ENCODE assay signal across 8 mouse cellular contexts in genomic region chr13:118403544-118403943, GRCm38 (mm10). TPM values are rescaled to one million over a fixed set of nuclear protein-coding genes. Genes with fewer than 3 reads are reported as not detected.
DNase-seq lines count a peak whose midpoint lies in the region; ATAC-seq and TF ChIP-seq lines count a peak whose summit lies in the region.
"Had no signal": no experiment of that assay in that cellular context is flagged by ENCODE, and none has a peak within 500 bp of the region (broad histone marks: within the 10 kb centered on the region; RNA-seq: fewer than 3 reads in every experiment).

No protein-coding gene starts in this region.

- no peak overlapping the region for H3K4me2 ChIP-seq in liver, embryonic 14.5 days (ENCODE audit: low read depth)
- no peak overlapping the region for H3K4me2 ChIP-seq in liver, embryonic 11.5 days

- no peak for TF ChIP-seq EP300 in liver, embryonic 14.5 days (IDR thresholded peaks at IDR 0.05; ENCODE audit: low read depth)

- no peaks in the 10 kb centered on the region for H3K4me1 ChIP-seq in liver, embryonic 14.5 days (replicated peaks; ENCODE audit: control insufficient read depth in 2 of 2, insufficient read depth in 2 of 2, low read length in 1 of 2)
- H3K4me1 ChIP-seq in liver, embryonic 11.5 days (replicated peaks; ENCODE audit: control insufficient read depth, insufficient read depth, low read length) = no peaks in the 10 kb centered on the region

- no peaks in the 10 kb centered on the region for H3K36me3 ChIP-seq in liver, embryonic 14.5 days (replicated peaks; ENCODE audit: control insufficient read depth, insufficient read depth, low read depth)
- no peaks in the 10 kb centered on the region for H3K36me3 ChIP-seq in liver, embryonic 11.5 days (ENCODE audit: control insufficient read depth, insufficient read depth, low read length)

- H3K9ac ChIP-seq in liver, embryonic 14.5 days (replicated peaks) = no peak overlapping the region
- no peak overlapping the region for H3K9ac ChIP-seq in liver, embryonic 11.5 days (ENCODE audit: low read depth, low read length)

- peak; percentile 16 to 41 (median 27) for DNase-seq in liver, embryonic 14.5 days (ENCODE audit: low read depth in 3 of 3, low spot score in 3 of 3)
- no peak for DNase-seq in liver, embryonic 11.5 days (ENCODE audit: low spot score)
- peak; percentile 58 for DNase-seq in R1 (ENCODE audit: low read depth, low spot score)
- peak; percentile 43 for DNase-seq in embryo, embryonic 9.5 days (ENCODE audit: extremely low spot score)
- peak; percentile 83 for DNase-seq in retina, embryonic 14.5 days (ENCODE audit: low spot score)
- DNase-seq in layer of hippocampus, adult 8-10 months (ENCODE audit: low spot score in 2 of 2) = no peak
- DNase-seq in ovary, postnatal 36 days (ENCODE audit: low spot score) = no peak

- no peak overlapping the region for H3K27ac ChIP-seq in liver, embryonic 14.5 days
- H3K27ac ChIP-seq in liver, embryonic 11.5 days (ENCODE audit: low read depth, low read length) = no peak overlapping the region

- H3K4me3 ChIP-seq in liver, embryonic 14.5 days (ENCODE audit: insufficient read depth in 1 of 2, low read depth in 2 of 2, low read length in 2 of 2) = no peak overlapping the region
- no peak overlapping the region for H3K4me3 ChIP-seq in liver, embryonic 11.5 days (ENCODE audit: low read depth, low read length)
- H3K4me3 ChIP-seq: erythroblast, embryonic 14.5 days had no signal

- no peaks in the 10 kb centered on the region for H3K27me3 ChIP-seq in liver, embryonic 14.5 days (ENCODE audit: control insufficient read depth, insufficient read depth, low read length)
- no peaks in the 10 kb centered on the region for H3K27me3 ChIP-seq in liver, embryonic 11.5 days (replicated peaks; ENCODE audit: control insufficient read depth, insufficient read depth, low read length)

- no peaks in the 10 kb centered on the region for H3K9me3 ChIP-seq in liver, embryonic 14.5 days (ENCODE audit: control insufficient read depth, low read length)
- no peaks in the 10 kb centered on the region for H3K9me3 ChIP-seq in liver, embryonic 11.5 days (ENCODE audit: control insufficient read depth, low read length)

- ATAC-seq in liver, embryonic 14.5 days (ENCODE audit: insufficient read depth) = no peak
- ATAC-seq in liver, embryonic 11.5 days (replicated peaks; ENCODE audit: low FRiP score) = no peak

- peak; percentile 35; the same call in 1 of the 2 replicates for TF ChIP-seq CTCF in liver, embryonic 14.5 days (IDR thresholded peaks at IDR 0.05; ENCODE audit: low read depth)

RNA-seq across cellular contexts. Expression of gene Mrps30, which starts 16.5 kb away (rescaled TPM):
- 9.5 and 10.0 TPM in 2 replicates for polyA plus RNA-seq in liver, embryonic 14.5 days (2012; rRNA removed)
- 17.5 and 19.6 TPM in 2 replicates for polyA plus RNA-seq in liver, embryonic 14.5 days (2014; fragmentation: Nextera tagmentation; extraction: Ambion mirVana)
- polyA plus RNA-seq in liver, embryonic 11.5 days (2014; fragmentation: Nextera tagmentation; extraction: Ambion mirVana) = 47.2 and 47.8 TPM in 2 replicates
- total RNA-seq in layer of hippocampus, adult 8-10 months (2022) = 10 to 100 TPM; 17.2 to 18.6 (median 17.8) TPM

RNA-seq across cellular contexts. Expression of gene B430218F22Rik, which starts 17.1 kb away (rescaled TPM):
- 0.04 and 0.08 TPM in 2 replicates for polyA plus RNA-seq in liver, embryonic 14.5 days (2012; rRNA removed)
- 0.19 TPM in 2 replicates for polyA plus RNA-seq in liver, embryonic 14.5 days (2014; fragmentation: Nextera tagmentation; extraction: Ambion mirVana)
- polyA plus RNA-seq in liver, embryonic 11.5 days (2014; fragmentation: Nextera tagmentation; extraction: Ambion mirVana) = 0.22 and 0.38 TPM in 2 replicates
- total RNA-seq in layer of hippocampus, adult 8-10 months (2022) = under 1 TPM in 3 of 4 experiments, not detected in 1; 0.41 to 0.74 (median 0.59) TPM
- polyA plus RNA-seq: erythroblast, embryonic 14.5 days had no signal

Comparison
In these comparisons a context has a peak if more than half of its experiments do, and no peak if none do; other contexts are left out.
1. DNase-seq: peak in liver, embryonic 14.5 days (3 of 3), R1 (single experiment), embryo, embryonic 9.5 days (single experiment) and retina, embryonic 14.5 days (single experiment); none in liver, embryonic 11.5 days (single experiment), layer of hippocampus, adult 8-10 months (0 of 2) and ovary, postnatal 36 days (single experiment).